Mouse (Mus musculus) testis, postnatal 14 days (tissue): ENCODE measurements around the gene Dnaic1.

Experiments
- DNase-seq: peaks from one replicate; pipeline ENCODE4 v3.0.0; 2021; ENCODE audit warnings: low spot score

The Dnaic1 gene

GRCm38 (mm10) chr4:41571490-41571889 is 1.9 kb downstream of the Dnaic1 start:
- no peak for DNase-seq

DNA sequence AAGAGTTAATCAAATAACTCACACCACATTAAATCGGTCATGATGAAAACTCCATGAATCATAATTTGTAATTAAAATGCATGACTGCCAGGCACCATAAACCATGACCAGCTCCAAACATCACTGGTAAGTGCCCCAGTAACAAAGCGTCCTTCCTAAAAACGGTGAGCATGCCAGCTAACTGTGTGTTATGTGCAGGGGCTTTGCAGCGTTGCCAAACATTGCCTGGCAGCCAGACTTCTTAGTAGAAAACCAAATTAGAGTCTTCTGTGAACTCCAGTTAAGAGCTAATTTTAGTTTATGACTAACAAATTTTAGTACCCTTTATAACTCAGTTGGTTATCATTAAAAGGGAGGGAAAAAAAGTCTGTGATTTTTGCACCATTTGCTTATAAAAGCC is 3.9 kb downstream of the Dnaic1 start:
- DNase-seq, result no peak

GRCm38 (mm10) chr4:41575914-41576313 is 6.3 kb downstream of the Dnaic1 start:
- no peak for DNase-seq

DNA sequence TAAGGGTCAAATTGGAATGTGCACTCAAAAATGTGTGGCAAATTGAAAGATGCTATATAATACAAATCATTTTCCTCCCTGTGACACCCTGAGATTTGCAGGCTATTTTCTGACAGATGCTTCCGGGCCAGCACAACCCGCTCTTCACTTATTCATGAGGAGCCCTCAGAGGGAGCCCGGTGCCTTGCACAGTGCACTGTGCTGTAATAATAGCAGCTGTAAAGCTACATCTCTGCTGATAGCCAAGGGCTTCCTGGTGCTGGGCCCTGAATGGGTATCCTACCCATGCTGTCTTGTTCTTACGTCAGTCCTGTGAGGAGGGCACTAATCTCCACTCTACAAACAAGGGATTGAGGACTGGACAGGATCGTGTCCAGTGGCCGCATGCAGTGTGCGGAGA is 13.8 kb downstream of the Dnaic1 start:
- DNase-seq, result no peak

DNA sequence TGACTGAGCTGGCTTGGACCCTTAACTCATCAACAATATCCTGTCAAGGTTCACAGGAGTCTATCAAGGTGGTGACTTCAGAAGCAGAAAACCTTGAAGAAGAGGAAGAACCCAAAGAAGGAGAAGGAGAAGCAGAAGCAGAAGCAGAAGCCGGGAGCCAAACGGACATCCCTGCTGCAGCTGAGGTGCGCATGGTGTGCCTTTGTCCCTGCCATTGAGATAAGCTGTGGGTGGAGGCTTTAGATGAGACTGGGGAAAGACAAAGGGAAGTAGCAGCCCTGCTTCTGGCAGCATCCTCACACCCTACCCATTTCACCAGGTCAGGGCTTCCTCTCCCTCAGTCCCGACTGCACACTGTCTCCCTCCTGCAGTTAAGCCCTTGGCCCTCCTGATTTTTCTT is 33.2 kb downstream of the Dnaic1 start:
- DNase-seq, result no peak

GRCm38 (mm10) chr4:41604476-41605396 is 35.2 kb downstream of the Dnaic1 start:
- no peak for DNase-seq

DNA sequence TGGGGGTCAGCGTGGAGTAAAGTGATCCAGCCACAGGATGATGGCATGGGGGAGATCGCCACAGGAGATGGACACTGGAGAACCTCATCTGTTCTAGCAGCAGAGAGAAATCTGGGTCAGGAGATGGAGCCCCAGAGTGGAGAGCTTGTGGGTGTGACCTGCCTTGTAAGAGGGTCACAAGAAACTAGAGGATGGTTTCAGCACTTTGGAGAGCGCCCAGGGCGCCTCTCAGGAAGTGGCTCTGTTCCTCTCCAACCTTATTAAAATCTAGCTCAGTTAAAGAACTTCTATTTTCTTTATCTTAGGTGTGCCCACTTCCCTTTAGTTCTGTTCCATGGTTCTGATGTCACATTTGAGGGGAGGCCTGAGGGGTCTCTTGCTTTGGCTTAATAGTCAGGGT is 37.2 kb downstream of the Dnaic1 start:
- DNase-seq, result peak; percentile 44

- no peak for DNase-seq
Measured at GRCm38 (mm10) chr4:41609681-41610593, 40.4 kb downstream of the Dnaic1 start.

- DNase-seq, result no peak
Measured at GRCm38 (mm10) chr4:41610594-41610980, 41.0 kb downstream of the Dnaic1 start.

DNA sequence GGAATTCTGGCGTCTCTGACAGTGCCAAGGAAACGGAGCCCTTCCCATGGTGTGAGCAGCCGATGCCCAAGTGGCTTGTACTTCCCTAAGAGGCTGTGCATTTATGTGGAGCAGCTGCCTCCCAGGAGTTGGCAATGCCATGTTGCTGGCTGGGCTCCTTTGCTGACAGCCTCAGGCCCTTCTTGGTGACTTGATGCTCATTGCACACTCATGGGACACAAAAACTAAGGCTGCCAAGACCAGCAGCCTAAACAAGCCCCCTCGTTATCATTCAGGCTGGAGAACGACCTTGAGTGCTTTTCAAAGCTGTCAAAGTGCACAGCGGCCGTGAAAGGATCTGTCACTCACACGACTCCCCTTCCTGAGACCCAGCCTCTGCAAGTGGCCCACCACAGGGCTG is 42.6 kb downstream of the Dnaic1 start:
- DNase-seq, result no peak

GRCm38 (mm10) chr4:41614156-41614555 is 44.6 kb downstream of the Dnaic1 start:
- DNase-seq, result peak; percentile 55

DNA sequence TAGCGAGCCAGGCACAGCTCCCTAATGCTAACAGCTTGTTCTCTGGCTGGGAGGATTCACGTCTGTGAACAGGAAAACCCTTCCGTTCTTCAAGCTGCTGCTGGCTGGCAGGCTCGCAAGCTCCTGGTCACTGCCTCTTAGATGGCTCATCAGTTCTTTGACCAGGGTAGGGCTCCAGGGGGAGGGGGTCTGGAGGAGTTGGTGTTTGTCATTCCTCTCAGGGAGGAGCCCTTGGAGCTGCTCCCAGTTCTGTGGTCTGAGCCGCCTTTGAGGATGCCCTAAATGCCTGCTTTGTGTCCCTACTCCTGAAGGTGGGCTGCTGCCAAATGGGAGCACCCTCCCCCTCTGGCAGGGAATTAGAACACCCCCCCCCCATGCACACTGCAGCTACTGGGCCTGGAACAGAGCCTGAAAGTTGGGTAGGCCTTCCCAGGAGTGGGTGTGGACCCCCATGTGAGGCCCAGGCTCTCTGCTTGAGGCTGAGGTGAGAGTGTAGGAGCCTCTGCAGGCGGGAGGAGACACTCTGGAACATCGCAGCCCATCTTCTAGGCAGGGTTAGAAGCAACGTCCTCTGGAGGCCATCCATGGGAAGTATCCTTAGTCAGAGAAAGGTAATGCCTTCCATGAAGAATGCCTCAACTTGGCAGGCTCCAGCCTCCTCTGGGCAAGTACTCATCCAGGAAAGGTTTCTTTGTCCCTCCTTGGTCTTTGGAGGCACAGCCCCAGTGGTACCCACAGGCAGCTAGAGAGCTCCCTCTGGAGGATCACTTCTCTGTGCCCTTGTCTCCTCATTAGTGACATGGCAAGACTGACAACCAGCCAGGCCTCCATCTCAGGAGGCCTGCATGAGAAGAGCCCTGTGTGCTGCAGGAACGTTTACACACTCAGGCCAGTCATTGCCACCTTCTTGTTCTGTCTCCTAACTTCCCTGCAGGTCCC is 46.4 kb downstream of the Dnaic1 start:
- DNase-seq, result peak; percentile 60

DNA sequence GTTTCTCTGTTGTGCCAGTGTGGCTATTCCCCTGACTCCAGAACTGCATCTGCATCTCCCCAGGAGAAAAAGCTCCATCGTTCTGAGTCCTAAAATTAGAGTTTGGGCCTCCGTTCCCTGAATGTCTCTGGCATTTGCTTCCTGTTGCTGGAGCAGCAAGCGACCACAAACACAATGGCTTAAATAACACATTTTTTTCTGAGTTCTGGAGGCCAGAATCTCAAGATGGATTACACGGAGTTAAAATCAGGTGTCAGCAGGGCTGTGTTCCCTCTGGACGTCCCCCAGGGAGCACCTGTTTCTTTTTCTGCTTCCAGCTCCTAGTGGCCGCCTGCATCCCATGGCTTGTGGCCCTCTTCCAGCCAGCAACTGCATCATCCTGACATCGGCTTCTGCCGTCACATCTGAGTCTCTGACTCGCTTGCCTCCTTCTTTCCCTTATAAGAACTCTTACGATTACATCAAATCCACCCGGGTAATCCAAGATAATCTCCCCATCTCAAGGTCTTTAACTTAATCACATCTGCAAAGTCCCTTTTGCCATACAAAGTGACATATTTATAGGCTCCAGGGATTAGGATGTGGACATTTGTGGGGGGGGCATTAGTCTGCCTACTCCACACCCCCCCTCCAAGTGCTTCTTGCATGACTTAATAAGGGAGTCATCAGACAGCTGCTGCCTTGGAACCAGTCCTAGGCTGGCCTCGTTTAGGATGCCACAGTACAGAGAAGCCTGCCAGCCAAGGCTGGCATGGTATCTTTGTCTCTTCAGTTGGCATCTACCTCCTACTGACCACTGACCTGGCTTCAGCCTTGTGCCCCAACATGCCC is 49.6 kb downstream of the Dnaic1 start:
- no peak for DNase-seq

GRCm38 (mm10) chr4:41622071-41622470 is 52.5 kb downstream of the Dnaic1 start:
- no peak for DNase-seq

- no peak for DNase-seq
Measured at GRCm38 (mm10) chr4:41628202-41628927, 58.8 kb downstream of the Dnaic1 start.

- DNase-seq, result no peak
Measured at GRCm38 (mm10) chr4:41630196-41630595, 60.6 kb downstream of the Dnaic1 start.

DNA sequence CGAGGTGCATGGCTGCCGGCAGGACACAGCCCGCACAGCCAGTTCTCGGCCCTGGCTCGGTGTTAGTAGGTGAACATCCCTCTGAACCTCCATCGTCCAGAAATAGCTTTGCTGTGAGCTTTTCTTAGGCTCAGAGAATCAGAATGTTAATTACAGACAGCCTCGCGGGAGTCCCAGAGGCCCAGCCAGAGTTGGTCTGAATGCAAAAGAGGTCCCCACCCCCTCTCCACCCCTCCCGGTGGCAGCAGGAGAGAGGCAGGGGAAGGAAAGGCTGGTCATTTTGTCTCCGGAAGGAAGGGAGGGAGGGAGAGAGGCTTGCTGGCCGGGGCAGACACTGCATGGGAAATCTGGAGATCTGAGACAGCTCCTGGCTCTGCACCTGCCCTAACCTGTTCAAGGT is 61.8 kb downstream of the Dnaic1 start:
- no peak for DNase-seq

- no peak for DNase-seq
Measured at GRCm38 (mm10) chr4:41633001-41633400, 63.4 kb downstream of the Dnaic1 start.

- DNase-seq, result no peak
Measured at GRCm38 (mm10) chr4:41634631-41635030, 65.1 kb downstream of the Dnaic1 start.

GRCm38 (mm10) chr4:41635224-41635623 is 65.6 kb downstream of the Dnaic1 start:
- no peak for DNase-seq
